Mouse (Mus musculus) testis, adult 2 months (tissue): ENCODE measurements around the gene Spast. TPM values are rescaled to one million over a fixed set of nuclear protein-coding genes. Genes with fewer than 3 reads are reported as not detected.

ENCODE experiments used
- H3K27ac ChIP-seq: fragments of 200-500 bp; 2 replicates; pipeline ENCODE4 v1.5.1; 2012; ENCODE audit warnings: low read depth, low read length; ENCODE audit not compliant: control insufficient read depth, insufficient read depth
- H3K27me3 ChIP-seq: fragments of 200-500 bp; 2 replicates; pipeline ENCODE4 v1.6.1; 2012; ENCODE audit warnings: mild to moderate bottlenecking, low read length, moderate library complexity; ENCODE audit not compliant: control insufficient read depth, insufficient read depth
- H3K36me3 ChIP-seq: fragments of 200-500 bp; 2 replicates; pipeline ENCODE4 v1.6.1; 2012; ENCODE audit warnings: mild to moderate bottlenecking, low read length; ENCODE audit not compliant: control insufficient read depth, insufficient read depth
- H3K4me1 ChIP-seq: fragments of 200-500 bp; 2 replicates; pipeline ENCODE4 v1.6.1; 2012; ENCODE audit warnings: low read length; ENCODE audit not compliant: control insufficient read depth, insufficient read depth
- H3K4me3 ChIP-seq: fragments of 200-500 bp; 2 replicates; pipeline ENCODE4 v1.5.1; 2012; ENCODE audit warnings: low read depth, mild to moderate bottlenecking, low read length, moderate library complexity, mixed read lengths; ENCODE audit not compliant: control insufficient read depth
- CTCF ChIP-seq: fragments of 200-500 bp; IDR thresholded peaks from 2 replicates; pipeline ENCODE4 v1.5.1; 2012; ENCODE audit warnings: low read depth, mild to moderate bottlenecking, inconsistent platforms, low read length, moderate library complexity; ENCODE audit not compliant: control insufficient read depth, insufficient read depth, insufficient replicate concordance
- POLR2A ChIP-seq: fragments of 200-500 bp; IDR thresholded peaks from 2 replicates; pipeline ENCODE4 v1.6.1; 2012; ENCODE audit warnings: low read depth, mild to moderate bottlenecking, inconsistent platforms, low read length, moderate library complexity; ENCODE audit not compliant: control insufficient read depth
- polyA plus RNA-seq: library from polyadenylated mRNA; depleted of rRNA; stranded (reverse); fragments of >200 nt; gene quantifications from 2 replicates; pipeline ENCODE4 v1.2.3, GENCODE M21; 2012

The Spast gene
- polyA plus RNA-seq, 1 experiment: 22.0 TPM

- Histone ChIP-seq H3K27me3 (no peaks in the 10 kb centered on the region), H3K4me3 (peak overlapping the region; percentile 97; the same call in 1 of the 2 replicates), H3K27ac (no peak overlapping the region), H3K4me1 (peaks cover 2% of the 10 kb centered on the region), H3K36me3 (no peaks in the 10 kb centered on the region)
- no peak for TF ChIP-seq POLR2A
- TF ChIP-seq CTCF: no peak
These were observed 55.6 kb downstream of the Spast start for GRCm38 (mm10) chr17:74394381-74394780.

GRCm38 (mm10) chr17:74394855-74395254 is 56.1 kb downstream of the Spast start:
- Histone ChIP-seq H3K27me3 (no peaks in the 10 kb centered on the region), H3K4me1 (peaks cover 2% of the 10 kb centered on the region), H3K4me3 (peak overlapping the region; percentile 97), H3K27ac (peak overlapping the region; percentile 65), H3K36me3 (no peaks in the 10 kb centered on the region)
- TF ChIP-seq POLR2A: no peak

- TF ChIP-seq POLR2A: peak; percentile 97
- no peak for TF ChIP-seq CTCF
- no peaks in the 10 kb centered on the region for H3K36me3 ChIP-seq
- peaks cover 2% of the 10 kb centered on the region for H3K4me1 ChIP-seq
- H3K27ac ChIP-seq: peak within 1 kb of the TSS; percentile 82
- H3K27me3 ChIP-seq: no peaks in the 10 kb centered on the region
- H3K4me3 ChIP-seq: peak within 1 kb of the TSS; percentile 97
These were observed 56.7 kb downstream of the Spast start, which contains the start of gene Slc30a6 for GRCm38 (mm10) chr17:74395383-74396065. TSS of gene Slc30a6 (plus strand) at chr17:74395608.

GRCm38 (mm10) chr17:74396766-74397165 is 58.0 kb downstream of the Spast start:
- Histone ChIP-seq H3K27ac (no peak overlapping the region), H3K4me1 (peaks cover 2% of the 10 kb centered on the region), H3K4me3 (no peak overlapping the region), H3K36me3 (no peaks in the 10 kb centered on the region), H3K27me3 (no peaks in the 10 kb centered on the region)
- TF ChIP-seq CTCF: no peak
- TF ChIP-seq POLR2A: no peak

- Histone ChIP-seq H3K4me1 (peaks cover 2% of the 10 kb centered on the region), H3K36me3 (no peaks in the 10 kb centered on the region), H3K27me3 (no peaks in the 10 kb centered on the region), H3K4me3 (no peak overlapping the region), H3K27ac (no peak overlapping the region)
- TF ChIP-seq CTCF (no peak), POLR2A (no peak)
These were observed 58.4 kb downstream of the Spast start for GRCm38 (mm10) chr17:74397173-74397572.

GRCm38 (mm10) chr17:74402486-74403222 is 63.9 kb downstream of the Spast start:
- Histone ChIP-seq H3K27me3 (no peaks in the 10 kb centered on the region), H3K4me3 (no peak overlapping the region), H3K36me3 (no peaks in the 10 kb centered on the region), H3K27ac (no peak overlapping the region), H3K4me1 (no peaks in the 10 kb centered on the region)
- no peak for TF ChIP-seq CTCF
- TF ChIP-seq POLR2A: no peak

- no peaks in the 10 kb centered on the region; the same call in 1 of the 2 replicates for H3K36me3 ChIP-seq
- no peak overlapping the region for H3K4me3 ChIP-seq
- no peak overlapping the region for H3K27ac ChIP-seq
- H3K27me3 ChIP-seq: no peaks in the 10 kb centered on the region
- TF ChIP-seq CTCF: no peak
- no peak for TF ChIP-seq POLR2A
- no peaks in the 10 kb centered on the region for H3K4me1 ChIP-seq
These were observed 67.7 kb downstream of the Spast start for GRCm38 (mm10) chr17:74406487-74406886.

- Histone ChIP-seq H3K4me3 (no peak overlapping the region), H3K4me1 (no peaks in the 10 kb centered on the region), H3K36me3 (no peaks in the 10 kb centered on the region; the same call in 1 of the 2 replicates), H3K27me3 (no peaks in the 10 kb centered on the region), H3K27ac (no peak overlapping the region)
- TF ChIP-seq CTCF (no peak), POLR2A (no peak)
These were observed 70.9 kb downstream of the Spast start for GRCm38 (mm10) chr17:74409722-74410121.
